In genomic region chr1:87111719-87112354, GRCm38 (mm10) we compare ENCODE assay signal across 10 mouse cellular contexts. TPM values are rescaled to one million over a fixed set of nuclear protein-coding genes. Genes with fewer than 3 reads are reported as not detected.
DNase-seq lines count a peak whose midpoint lies in the region; ATAC-seq and TF ChIP-seq lines count a peak whose summit lies in the region.
"Had no signal": no experiment of that assay in that cellular context is flagged by ENCODE, and none has a peak within 500 bp of the region (broad histone marks: within the 10 kb centered on the region; RNA-seq: fewer than 3 reads in every experiment).

No protein-coding gene starts in this region.

- 38% methylated on average over 9 of the region's 9 CpGs for WGBS in forebrain, postnatal 0 days

- no peak overlapping the region for H3K27ac ChIP-seq in forebrain, postnatal 0 days (ENCODE audit: low read depth, low read length)
- H3K27ac ChIP-seq: liver, embryonic 13.5 days had no signal

- ATAC-seq in CD4-positive, CD25-positive, alpha-beta regulatory T cell, adult 4 months: no peak
- ATAC-seq in forebrain, postnatal 0 days: no peak

- H3K9me3 ChIP-seq in forebrain, postnatal 0 days (ENCODE audit: low read length): no peaks in the 10 kb centered on the region
- H3K9me3 ChIP-seq: liver, embryonic 13.5 days had no signal

- no peaks in the 10 kb centered on the region for H3K4me1 ChIP-seq in forebrain, postnatal 0 days (ENCODE audit: insufficient read depth)
- H3K4me1 ChIP-seq: liver, embryonic 13.5 days had no signal

- no peak overlapping the region for H3K4me3 ChIP-seq in forebrain, postnatal 0 days (ENCODE audit: low read depth, low read length)
- H3K4me3 ChIP-seq: liver, embryonic 13.5 days had no signal

- peak; percentile 44 for DNase-seq in CD4-positive, CD25-positive, alpha-beta regulatory T cell, adult 2 months (ENCODE audit: low read depth, low spot score)
- DNase-seq in left cerebral cortex, adult 18-20 months (ENCODE audit: low spot score in 2 of 2): peak; percentile 12
- no peak for DNase-seq in left cerebral cortex, adult 8-10 months (ENCODE audit: low spot score in 2 of 2)
- DNase-seq in ZHBTc4 (ENCODE audit: low read depth, low spot score): peak; percentile 52
- DNase-seq in kidney, adult 9 months: peak; percentile 50
- peak; percentile 4 for DNase-seq in skeletal muscle tissue, adult 2 months (ENCODE audit: low read depth, low spot score)
- DNase-seq in forebrain, postnatal 0 days: no peak
- DNase-seq: liver, embryonic 13.5 days had no signal

- H3K27me3 ChIP-seq in forebrain, postnatal 0 days (ENCODE audit: insufficient read depth, low read length): no peaks in the 10 kb centered on the region
- H3K27me3 ChIP-seq: liver, embryonic 13.5 days had no signal

- H3K9ac ChIP-seq in forebrain, postnatal 0 days: no peak overlapping the region
- H3K9ac ChIP-seq: liver, embryonic 13.5 days had no signal

- no peak for TF ChIP-seq CTCF in forebrain, postnatal 0 days (IDR thresholded peaks at IDR 0.05; ENCODE audit: low read depth)

- H3K4me2 ChIP-seq in forebrain, postnatal 0 days (ENCODE audit: low read depth): no peak overlapping the region
- H3K4me2 ChIP-seq: liver, embryonic 13.5 days had no signal

- H3K36me3 ChIP-seq in forebrain, postnatal 0 days (ENCODE audit: insufficient read depth): no peaks in the 10 kb centered on the region
- H3K36me3 ChIP-seq: liver, embryonic 13.5 days had no signal

RNA-seq across cellular contexts. Expression of gene Alpi, which starts 10.4 kb away (rescaled TPM):
- not detected for polyA plus RNA-seq in CD4-positive, CD25-positive, alpha-beta regulatory T cell, adult 4 months (2017; shearing (Covaris generic))
- under 1 TPM in 1 of 2 experiments, not detected in 1; 0.14 TPM for total RNA-seq in left cerebral cortex, adult 18-20 months (2021)
- under 1 TPM in 3 of 4 experiments, not detected in 1; 0.26 to 0.37 (median 0.30) TPM for total RNA-seq in left cerebral cortex, adult 8-10 months (2022)
- not detected in 2 replicates for total RNA-seq in forebrain, postnatal 0 days (2014; rRNA removed)
- polyA plus RNA-seq in forebrain, postnatal 0 days (2015; fragmentation: Nextera tagmentation; extraction: Ambion mirVana): not detected in 2 replicates
- polyA plus RNA-seq: liver, embryonic 13.5 days had no signal

RNA-seq across cellular contexts. Expression of gene Akp3, which starts 12.9 kb away (rescaled TPM):
- polyA plus RNA-seq in CD4-positive, CD25-positive, alpha-beta regulatory T cell, adult 4 months (2017; shearing (Covaris generic)): not detected
- not detected for total RNA-seq in left cerebral cortex, adult 18-20 months (2021)
- not detected for total RNA-seq in left cerebral cortex, adult 8-10 months (2022)
- not detected in 2 replicates for total RNA-seq in forebrain, postnatal 0 days (2014; rRNA removed)
- polyA plus RNA-seq in forebrain, postnatal 0 days (2015; fragmentation: Nextera tagmentation; extraction: Ambion mirVana): not detected in 2 replicates
- polyA plus RNA-seq: liver, embryonic 13.5 days; stomach, embryonic 14.5 days had no signal

RNA-seq across cellular contexts. Expression of gene Alppl2, which starts 22.1 kb away (rescaled TPM):
- polyA plus RNA-seq in CD4-positive, CD25-positive, alpha-beta regulatory T cell, adult 4 months (2017; shearing (Covaris generic)): not detected
- not detected for total RNA-seq in left cerebral cortex, adult 18-20 months (2021)
- not detected for total RNA-seq in left cerebral cortex, adult 8-10 months (2022)
- not detected in 2 replicates for total RNA-seq in forebrain, postnatal 0 days (2014; rRNA removed)
- polyA plus RNA-seq in forebrain, postnatal 0 days (2015; fragmentation: Nextera tagmentation; extraction: Ambion mirVana): not detected in 2 replicates
- polyA plus RNA-seq: liver, embryonic 13.5 days; stomach, embryonic 14.5 days had no signal

RNA-seq across cellular contexts. Expression of gene Ecel1, which starts 44.5 kb away (rescaled TPM):
- polyA plus RNA-seq in CD4-positive, CD25-positive, alpha-beta regulatory T cell, adult 4 months (2017; shearing (Covaris generic)): under 1 TPM; 0.51 to 0.54 TPM
- 10 to 100 TPM; 11.1 to 13.4 TPM for total RNA-seq in left cerebral cortex, adult 18-20 months (2021)
- total RNA-seq in left cerebral cortex, adult 8-10 months (2022): 10 to 100 TPM; 15.6 to 23.3 (median 17.4) TPM
- 19.1 and 36.1 TPM in 2 replicates for total RNA-seq in forebrain, postnatal 0 days (2014; rRNA removed)
- polyA plus RNA-seq in forebrain, postnatal 0 days (2015; fragmentation: Nextera tagmentation; extraction: Ambion mirVana): 17.8 and 28.5 TPM in 2 replicates
- polyA plus RNA-seq: liver, embryonic 13.5 days had no signal

Comparison
In these comparisons a context has a peak if more than half of its experiments do, and no peak if none do; other contexts are left out.
1. DNase-seq: peak in CD4-positive, CD25-positive, alpha-beta regulatory T cell, adult 2 months (single experiment), left cerebral cortex, adult 18-20 months (2 of 2), ZHBTc4 (single experiment), kidney, adult 9 months (single experiment) and skeletal muscle tissue, adult 2 months (single experiment); none in left cerebral cortex, adult 8-10 months (0 of 2) and forebrain, postnatal 0 days (single experiment).